27 mouse cellular contexts compared by ENCODE assay signal in the genomic region with DNA sequence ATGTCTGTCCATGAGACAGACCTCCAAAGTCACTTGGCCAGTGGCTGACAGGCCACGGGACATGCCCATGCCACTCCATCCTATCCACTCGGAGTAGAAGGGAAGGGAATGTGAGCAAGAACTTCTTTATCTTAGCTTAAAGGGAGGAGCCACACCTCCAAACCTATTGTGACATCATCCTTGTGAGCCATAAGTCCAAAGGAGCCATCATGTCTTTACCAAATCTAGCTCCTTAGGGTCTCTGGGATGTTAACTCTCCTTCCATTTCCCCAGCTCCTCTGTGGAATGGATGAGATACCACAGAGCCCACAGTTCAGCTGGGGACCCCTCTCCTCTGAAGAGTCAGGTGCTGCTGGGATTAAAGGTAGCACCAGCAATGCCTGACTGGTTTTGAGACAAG. TPM values are rescaled to one million over a fixed set of nuclear protein-coding genes. Genes with fewer than 3 reads are reported as not detected.
DNase-seq lines count a peak whose midpoint lies in the region; ATAC-seq and TF ChIP-seq lines count a peak whose summit lies in the region.
"Had no signal": no experiment of that assay in that cellular context is flagged by ENCODE, and none has a peak within 500 bp of the region (broad histone marks: within the 10 kb centered on the region; RNA-seq: fewer than 3 reads in every experiment).

Gene 1700122O11Rik, minus strand, starts transcription at position 101 of the 400 bp plus-strand sequence.

- H3K27ac ChIP-seq in kidney, embryonic 15.5 days = 0 out of 2 replicates have a peak within 1 kb of the TSS, but pooled peaks have one; percentile 37
- H3K27ac ChIP-seq in testis, adult 2 months (ENCODE audit: control insufficient read depth, insufficient read depth, low read depth, low read length) = no peak within 1 kb of the TSS
- H3K27ac ChIP-seq in intestine, embryonic 16.5 days (ENCODE audit: low read length) = peak within 1 kb of the TSS; percentile 15; the same call in 1 of the 2 replicates
- H3K27ac ChIP-seq in small intestine, adult 2 months (ENCODE audit: insufficient read depth, low read depth, low read length) = peak within 1 kb of the TSS; percentile 14; the same call in 1 of the 2 replicates
- H3K27ac ChIP-seq in hindbrain, embryonic 14.5 days = no peak within 1 kb of the TSS
- H3K27ac ChIP-seq: midbrain, embryonic 15.5 days had no signal

- no peak within 1 kb of the TSS for H3K4me2 ChIP-seq in kidney, embryonic 15.5 days
- no peak within 1 kb of the TSS for H3K4me2 ChIP-seq in intestine, embryonic 16.5 days (ENCODE audit: low read depth, low read length)
- H3K4me2 ChIP-seq in hindbrain, embryonic 14.5 days (replicated peaks) = no peak within 1 kb of the TSS
- H3K4me2 ChIP-seq: midbrain, embryonic 15.5 days had no signal

- peaks cover 26% of the 10 kb centered on the region for H3K27me3 ChIP-seq in kidney, embryonic 15.5 days
- H3K27me3 ChIP-seq in testis, adult 2 months (ENCODE audit: control insufficient read depth, insufficient read depth, low read length) = no peaks in the 10 kb centered on the region; the same call in 1 of the 2 replicates
- H3K27me3 ChIP-seq in intestine, embryonic 16.5 days (replicated peaks; ENCODE audit: control insufficient read depth, insufficient read depth, low read length) = no peaks in the 10 kb centered on the region
- no peaks in the 10 kb centered on the region for H3K27me3 ChIP-seq in small intestine, adult 2 months (ENCODE audit: control insufficient read depth, insufficient read depth, low read length)
- peaks cover 34% of the 10 kb centered on the region for H3K27me3 ChIP-seq in hindbrain, embryonic 14.5 days (ENCODE audit: control insufficient read depth, insufficient read depth, low read length)

- H3K36me3 ChIP-seq in kidney, embryonic 15.5 days = no peaks in the 10 kb centered on the region
- no peaks in the 10 kb centered on the region for H3K36me3 ChIP-seq in testis, adult 2 months (ENCODE audit: control insufficient read depth, insufficient read depth, low read length)
- no peaks in the 10 kb centered on the region for H3K36me3 ChIP-seq in intestine, embryonic 16.5 days (ENCODE audit: control insufficient read depth, insufficient read depth, low read length)
- no peaks in the 10 kb centered on the region for H3K36me3 ChIP-seq in small intestine, adult 2 months (ENCODE audit: control insufficient read depth, insufficient read depth, low read length)
- H3K36me3 ChIP-seq in hindbrain, embryonic 14.5 days (replicated peaks; ENCODE audit: control insufficient read depth, insufficient read depth) = no peaks in the 10 kb centered on the region
- H3K36me3 ChIP-seq: forebrain, embryonic 12.5 days; midbrain, embryonic 15.5 days had no signal

- H3K4me3 ChIP-seq in kidney, embryonic 15.5 days (replicated peaks) = no peak within 1 kb of the TSS
- H3K4me3 ChIP-seq in testis, adult 2 months (ENCODE audit: control insufficient read depth, low read depth, low read length) = peak within 1 kb of the TSS; percentile 69
- H3K4me3 ChIP-seq in intestine, embryonic 16.5 days (ENCODE audit: low read length) = no peak within 1 kb of the TSS
- no peak within 1 kb of the TSS for H3K4me3 ChIP-seq in small intestine, adult 2 months (ENCODE audit: low read depth, low read length)
- H3K4me3 ChIP-seq in hindbrain, embryonic 14.5 days (replicated peaks; ENCODE audit: low read length) = no peak within 1 kb of the TSS
- H3K4me3 ChIP-seq: forebrain, embryonic 12.5 days; midbrain, embryonic 15.5 days; myocyte had no signal

- TF ChIP-seq POLR2A in testis, adult 2 months (IDR thresholded peaks at IDR 0.05; ENCODE audit: control insufficient read depth, low read depth, low read length) = no peak
- no peak for TF ChIP-seq POLR2A in small intestine, adult 2 months (IDR thresholded peaks at IDR 0.05; ENCODE audit: low read depth, low read length)

- 92% methylated on average over 2 of the region's 2 CpGs for WGBS in kidney, embryonic 15.5 days
- WGBS in intestine, embryonic 16.5 days = 92% methylated on average over 2 of the region's 2 CpGs
- 92% methylated on average over 2 of the region's 2 CpGs for WGBS in small intestine, adult 2 months
- WGBS in hindbrain, embryonic 14.5 days = 90% methylated on average over 2 of the region's 2 CpGs

- ATAC-seq in kidney, embryonic 15.5 days (replicated peaks; ENCODE audit: low FRiP score) = no peak
- no peak for ATAC-seq in intestine, embryonic 16.5 days
- ATAC-seq in hindbrain, embryonic 14.5 days (ENCODE audit: low FRiP score) = no peak
- ATAC-seq: activated CD4-positive, CD25-positive, alpha-beta regulatory T cell, adult 4 months; liver, postnatal 0 days; midbrain, embryonic 15.5 days had no signal

- no peaks in the 10 kb centered on the region for H3K9me3 ChIP-seq in kidney, embryonic 15.5 days (replicated peaks)
- no peaks in the 10 kb centered on the region for H3K9me3 ChIP-seq in intestine, embryonic 16.5 days (ENCODE audit: control insufficient read depth, low read length)
- H3K9me3 ChIP-seq in hindbrain, embryonic 14.5 days (ENCODE audit: control insufficient read depth, low read length) = no peaks in the 10 kb centered on the region
- H3K9me3 ChIP-seq: forebrain, embryonic 12.5 days; midbrain, embryonic 15.5 days had no signal

- H3K9ac ChIP-seq in kidney, embryonic 15.5 days = no peak within 1 kb of the TSS
- no peak within 1 kb of the TSS for H3K9ac ChIP-seq in intestine, embryonic 16.5 days (ENCODE audit: low read depth, low read length)
- no peak within 1 kb of the TSS for H3K9ac ChIP-seq in hindbrain, embryonic 14.5 days
- H3K9ac ChIP-seq: forebrain, embryonic 12.5 days; liver, postnatal 0 days; midbrain, embryonic 15.5 days had no signal

- no peak for DNase-seq in kidney, postnatal 25 days
- no peak for DNase-seq in testis, postnatal 14 days (ENCODE audit: low spot score)
- DNase-seq in neural tube, embryonic 10.5 days (ENCODE audit: extremely low spot score, low spot score) = no peak
- DNase-seq in hindbrain, embryonic 14.5 days (ENCODE audit: low spot score) = no peak
- DNase-seq: adrenal gland, postnatal 14 days; cerebellum, adult 8-10 months; cerebellum, postnatal 36 days; kidney, adult 9 months; kidney, postnatal 4 days; liver, postnatal 0 days; lung, postnatal 4 days; right cerebral cortex, adult 18-20 months; right cerebral cortex, postnatal 4 days had no signal

- H3K4me1 ChIP-seq in kidney, embryonic 15.5 days = peaks cover 30% of the 10 kb centered on the region
- H3K4me1 ChIP-seq in testis, adult 2 months (ENCODE audit: control insufficient read depth, insufficient read depth, low read length) = peaks cover 3% of the 10 kb centered on the region; the same call in 1 of the 2 replicates
- peaks cover 14% of the 10 kb centered on the region for H3K4me1 ChIP-seq in intestine, embryonic 16.5 days (ENCODE audit: control insufficient read depth, insufficient read depth, low read length)
- H3K4me1 ChIP-seq in small intestine, adult 2 months (ENCODE audit: control insufficient read depth, insufficient read depth, insufficient read length, low read length) = peaks cover 8% of the 10 kb centered on the region
- H3K4me1 ChIP-seq in hindbrain, embryonic 14.5 days (replicated peaks; ENCODE audit: control insufficient read depth, insufficient read depth, low read length) = peaks cover 4% of the 10 kb centered on the region; the same call in 1 of the 2 replicates

- TF ChIP-seq CTCF in testis, adult 2 months (IDR thresholded peaks at IDR 0.05; ENCODE audit: control insufficient read depth, insufficient read depth, insufficient replicate concordance, low read depth, low read length) = no peak
- TF ChIP-seq CTCF in small intestine, adult 2 months (IDR thresholded peaks at IDR 0.05; ENCODE audit: extremely low read depth, insufficient read length, insufficient replicate concordance, low read depth, low read length) = no peak

RNA-seq across cellular contexts. Expression of gene 1700122O11Rik, which starts in this region (rescaled TPM):
- polyA plus RNA-seq in kidney, embryonic 15.5 days (2015; fragmentation: Nextera tagmentation; extraction: Ambion mirVana) = not detected in 2 replicates
- polyA plus RNA-seq in testis, adult 2 months (2012; rRNA removed) = 19.1 and 19.7 TPM in 2 replicates
- not detected in 2 replicates for polyA plus RNA-seq in intestine, embryonic 16.5 days (2015; fragmentation: Nextera tagmentation; extraction: Ambion mirVana)
- not detected in 2 replicates for polyA plus RNA-seq in small intestine, adult 2 months (2012; rRNA removed)
- not detected in 2 replicates for polyA plus RNA-seq in hindbrain, embryonic 14.5 days (2014; fragmentation: Nextera tagmentation; extraction: Ambion mirVana)
- polyA plus RNA-seq: activated CD4-positive, CD25-positive, alpha-beta regulatory T cell, adult 4 months; C2C12; forebrain, embryonic 12.5 days; heart, postnatal 0 days; hindbrain, embryonic 11.5 days; liver, embryonic 11.5 days; liver, postnatal 0 days; midbrain, embryonic 15.5 days; myocyte; neural tube, embryonic 14.5 days; stomach, embryonic 16.5 days had no signal

Comparison
In these comparisons a context has a peak if more than half of its experiments do, and no peak if none do; other contexts are left out.
1. RNA of gene 1700122O11Rik (polyA plus RNA-seq): 19.1 to 19.7 TPM in testis, adult 2 months; not detected in hindbrain, embryonic 14.5 days, not detected in intestine, embryonic 16.5 days, not detected in kidney, embryonic 15.5 days and not detected in small intestine, adult 2 months; every median in the first group is over 10 times any median in the second.
2. H3K27ac ChIP-seq: peak in kidney, embryonic 15.5 days (single experiment), intestine, embryonic 16.5 days (single experiment) and small intestine, adult 2 months (single experiment); none in testis, adult 2 months (single experiment) and hindbrain, embryonic 14.5 days (single experiment).